ENCODE assay signal across 14 mouse cellular contexts in genomic region chr12:21226316-21226715, GRCm38 (mm10). TPM values are rescaled to one million over a fixed set of nuclear protein-coding genes. Genes with fewer than 3 reads are reported as not detected.
DNase-seq lines count a peak whose midpoint lies in the region; ATAC-seq and TF ChIP-seq lines count a peak whose summit lies in the region.
"Had no signal": no experiment of that assay in that cellular context is flagged by ENCODE, and none has a peak within 500 bp of the region (broad histone marks: within the 10 kb centered on the region; RNA-seq: fewer than 3 reads in every experiment).

No protein-coding gene starts in this region.

- no peak overlapping the region for H3K4me2 ChIP-seq in heart, embryonic 13.5 days
- no peak overlapping the region for H3K4me2 ChIP-seq in lung, embryonic 15.5 days
- H3K4me2 ChIP-seq: forebrain, embryonic 13.5 days; hindbrain, embryonic 14.5 days; neural tube, embryonic 15.5 days had no signal

- TF ChIP-seq EP300 in MEL (IDR thresholded peaks at IDR 0.05; ENCODE audit: low read depth in 1 of 2, low read length in 2 of 2) = no peak

- 79% methylated on average over 9 of the region's 9 CpGs for WGBS in heart, embryonic 13.5 days
- 83% methylated on average over 9 of the region's 9 CpGs for WGBS in lung, embryonic 15.5 days

- H3K4me1 ChIP-seq in heart, embryonic 13.5 days = peaks cover 28% of the 10 kb centered on the region
- H3K4me1 ChIP-seq in lung, embryonic 15.5 days = peaks cover 17% of the 10 kb centered on the region
- peaks cover 2 to 26% of the 10 kb centered on the region in 2 experiments; a peak in 3 of 4 replicates for H3K4me1 ChIP-seq in MEL (ENCODE audit: control insufficient read depth in 1 of 2, insufficient read depth in 2 of 2, low read length in 2 of 2)

- TF ChIP-seq CTCF in MEL (IDR thresholded peaks at IDR 0.05 in 2 of 3, conservative IDR thresholded peaks at IDR 0.05 in 1 of 3; ENCODE audit: control insufficient read depth in 1 of 3, insufficient read depth in 1 of 3, low read depth in 2 of 3, low read length in 3 of 3, poor library complexity in 1 of 3, severe bottlenecking in 1 of 3) = no peak

- TF ChIP-seq POLR2A in MEL (IDR thresholded peaks at IDR 0.05; ENCODE audit: control insufficient read depth in 1 of 2, insufficient read depth in 1 of 2, low read depth in 1 of 2, low read length in 2 of 2, poor library complexity in 1 of 2) = no peak

- H3K9ac ChIP-seq in heart, embryonic 13.5 days = peak overlapping the region; percentile 24
- no peak overlapping the region for H3K9ac ChIP-seq in lung, embryonic 15.5 days
- H3K9ac ChIP-seq in MEL (ENCODE audit: control insufficient read depth, low read depth, low read length, poor library complexity, severe bottlenecking) = no peak overlapping the region; the same call in 1 of the 2 replicates
- H3K9ac ChIP-seq: forebrain, embryonic 13.5 days; hindbrain, embryonic 14.5 days; neural tube, embryonic 15.5 days had no signal

- no peaks in the 10 kb centered on the region for H3K27me3 ChIP-seq in heart, embryonic 13.5 days (replicated peaks)
- H3K27me3 ChIP-seq in lung, embryonic 15.5 days = no peaks in the 10 kb centered on the region
- no peaks in the 10 kb centered on the region for H3K27me3 ChIP-seq in MEL (ENCODE audit: control insufficient read depth in 1 of 2, insufficient read depth in 2 of 2, low read length in 2 of 2)
- H3K27me3 ChIP-seq: forebrain, embryonic 13.5 days; neural tube, embryonic 15.5 days had no signal

- peaks cover 51% of the 10 kb centered on the region for H3K36me3 ChIP-seq in heart, embryonic 13.5 days
- peaks cover 11% of the 10 kb centered on the region; the same call in 1 of the 2 replicates for H3K36me3 ChIP-seq in lung, embryonic 15.5 days
- H3K36me3 ChIP-seq in MEL (ENCODE audit: control insufficient read depth in 1 of 2, insufficient read depth in 2 of 2, low read length in 2 of 2) = peaks cover 0 to 4% of the 10 kb centered on the region in 2 experiments; a peak in 2 of 4 replicates

- DNase-seq in heart, postnatal 4 days = no peak
- DNase-seq in lung, postnatal 10 days = no peak
- DNase-seq in MEL (ENCODE audit: low read depth, low spot score) = no peak
- DNase-seq in natural killer cell, adult 2 months (ENCODE audit: low spot score in 2 of 2) = peak; percentile 65 to 81
- no peak for DNase-seq in kidney, adult 8-10 months
- DNase-seq: heart, postnatal 10 days; thymus, postnatal 4 days had no signal

- no peak overlapping the region for H3K4me3 ChIP-seq in heart, embryonic 13.5 days
- no peak overlapping the region for H3K4me3 ChIP-seq in lung, embryonic 15.5 days
- peak overlapping the region in 1 of 2 experiments; percentile 16; a peak in 1 of 4 replicates for H3K4me3 ChIP-seq in MEL (ENCODE audit: control insufficient read depth in 1 of 2, insufficient read depth in 1 of 2, low read depth in 2 of 2, low read length in 2 of 2)
- H3K4me3 ChIP-seq: embryonic facial prominence, embryonic 10.5 days; forebrain, embryonic 13.5 days; neural tube, embryonic 15.5 days had no signal

- H3K79me2 ChIP-seq in MEL (ENCODE audit: control insufficient read depth, insufficient read depth, low read length, poor library complexity) = no peaks in the 10 kb centered on the region

- TF ChIP-seq RAD21 in MEL (IDR thresholded peaks at IDR 0.05; ENCODE audit: low read depth, low read length) = no peak

- peak overlapping the region; percentile 79 for H3K27ac ChIP-seq in heart, embryonic 13.5 days (replicated peaks)
- H3K27ac ChIP-seq in lung, embryonic 15.5 days = 0 out of 2 replicates have a peak overlapping the region, but pooled peaks have one; percentile 69
- peak overlapping the region; percentile 87 for H3K27ac ChIP-seq in MEL (ENCODE audit: control insufficient read depth, low read depth, low read length)
- H3K27ac ChIP-seq: embryonic facial prominence, embryonic 10.5 days had no signal

- no peaks in the 10 kb centered on the region for H3K9me3 ChIP-seq in heart, embryonic 13.5 days
- H3K9me3 ChIP-seq in lung, embryonic 15.5 days = no peaks in the 10 kb centered on the region
- H3K9me3 ChIP-seq in MEL (replicated peaks; ENCODE audit: insufficient read depth, low read length) = no peaks in the 10 kb centered on the region
- H3K9me3 ChIP-seq: embryonic facial prominence, embryonic 10.5 days; forebrain, embryonic 13.5 days; neural tube, embryonic 15.5 days had no signal

- no peak for ATAC-seq in heart, embryonic 13.5 days (ENCODE audit: extremely low read depth, insufficient number of reproducible peaks, low FRiP score, low TSS enrichment)
- ATAC-seq in lung, embryonic 15.5 days (ENCODE audit: borderline replicate concordance, extremely low read depth, low FRiP score, low TSS enrichment) = no peak
- ATAC-seq: forebrain, embryonic 13.5 days; intestine, postnatal 0 days had no signal

TF ChIP-seq in MEL, 35 proteins besides CTCF, POLR2A, EP300 and RAD21:
- TF ChIP-seq ZC3H11A (IDR thresholded peaks at IDR 0.05; ENCODE audit: low read depth, low read length) (no peak), MAFK (IDR thresholded peaks at IDR 0.05; ENCODE audit: borderline replicate concordance, low read depth, low read length) (no peak), MEF2A (IDR thresholded peaks at IDR 0.05; ENCODE audit: extremely low read depth, insufficient replicate concordance, low read depth, low read length, poor library complexity, severe bottlenecking) (no peak), GATA1 (IDR thresholded peaks at IDR 0.05; ENCODE audit: low read depth, low read length) (no peak), USF2 (IDR thresholded peaks at IDR 0.05; ENCODE audit: borderline replicate concordance in 1 of 2, insufficient read depth in 1 of 2, low read depth in 1 of 2, low read length in 2 of 2) (no peak), TCF12 (IDR thresholded peaks at IDR 0.05; ENCODE audit: low read depth, low read length) (no peak), KAT2A (conservative IDR thresholded peaks at IDR 0.05; ENCODE audit: low read depth, low read length) (no peak), UBTF (IDR thresholded peaks at IDR 0.05; ENCODE audit: borderline replicate concordance, insufficient read depth, low read depth, low read length) (no peak), RCOR1 (IDR thresholded peaks at IDR 0.05; ENCODE audit: low read depth, low read length) (no peak), USF1 (IDR thresholded peaks at IDR 0.05; ENCODE audit: low read depth, low read length) (no peak), GABPA (IDR thresholded peaks at IDR 0.05; ENCODE audit: low read depth, low read length) (no peak), POLR2AphosphoS2 (IDR thresholded peaks at IDR 0.05; ENCODE audit: low read length) (no peak), MXI1 (IDR thresholded peaks at IDR 0.05; ENCODE audit: low read depth, low read length) (no peak), JUND (IDR thresholded peaks at IDR 0.05; ENCODE audit: low read depth, low read length) (no peak), SMC3 (IDR thresholded peaks at IDR 0.05; ENCODE audit: low read depth, low read length) (no peak), ZNF384 (IDR thresholded peaks at IDR 0.05; ENCODE audit: low read depth, low read length) (no peak), E2F4 (IDR thresholded peaks at IDR 0.05; ENCODE audit: borderline replicate concordance, low read depth, low read length) (no peak), NELFE (IDR thresholded peaks at IDR 0.05; ENCODE audit: low read depth, low read length) (no peak), MAX (IDR thresholded peaks at IDR 0.05; ENCODE audit: low read length) (no peak), ELF1 (IDR thresholded peaks at IDR 0.05; ENCODE audit: low read depth, low read length) (no peak)

RNA-seq across cellular contexts. Expression of gene Cpsf3, which starts 58.9 kb away (rescaled TPM):
- 64.6 and 68.4 TPM in 2 replicates for polyA plus RNA-seq in heart, embryonic 13.5 days (2015; fragmentation: Nextera tagmentation; extraction: Ambion mirVana)
- 10 to 100 TPM; 42.4 to 43.7 TPM for total RNA-seq in heart, postnatal 4 days (2021)
- polyA plus RNA-seq in lung, embryonic 15.5 days (2015; fragmentation: Nextera tagmentation; extraction: Ambion mirVana) = 106 and 111 TPM in 2 replicates
- 39.8 and 44.2 TPM in 2 replicates for total RNA-seq in MEL (2012; rRNA removed)
- polyA plus RNA-seq in MEL (2012; ENCODE audit: insufficient read depth in 1 of 2, insufficient read length in 2 of 2, low read depth in 1 of 2, low replicate concordance in 2 of 2, missing spikeins in 1 of 2) = 10 to 100 TPM in 1 of 2 experiments, not detected in 1; 58.2 TPM

RNA-seq across cellular contexts. Expression of gene Itgb1bp1, which starts 59.8 kb away (rescaled TPM):
- 33.4 and 37.7 TPM in 2 replicates for polyA plus RNA-seq in heart, embryonic 13.5 days (2015; fragmentation: Nextera tagmentation; extraction: Ambion mirVana)
- total RNA-seq in heart, postnatal 4 days (2021) = 10 to 100 TPM; 36.6 to 40.2 TPM
- 46.0 and 54.7 TPM in 2 replicates for polyA plus RNA-seq in lung, embryonic 15.5 days (2015; fragmentation: Nextera tagmentation; extraction: Ambion mirVana)
- total RNA-seq in MEL (2012; rRNA removed) = 22.0 and 22.7 TPM in 2 replicates
- polyA plus RNA-seq in MEL (2012; ENCODE audit: insufficient read depth in 1 of 2, insufficient read length in 2 of 2, low read depth in 1 of 2, low replicate concordance in 2 of 2, missing spikeins in 1 of 2) = 10 to 100 TPM in 1 of 2 experiments, not detected in 1; 41.3 TPM

Comparison
In these comparisons a context has a peak if more than half of its experiments do, and no peak if none do; other contexts are left out.
1. DNase-seq: peak in natural killer cell, adult 2 months (2 of 2); none in heart, postnatal 4 days (single experiment), lung, postnatal 10 days (single experiment), MEL (single experiment) and kidney, adult 8-10 months (0 of 2).
2. Peak in every context shown above with its lines, with median percentiles within 50 percentile points of each other: H3K27ac ChIP-seq.